Mouse (Mus musculus) central nervous system, embryonic 14 days (tissue): ENCODE results near the gene Uba3. TPM values are rescaled to one million over a fixed set of nuclear protein-coding genes. Genes with fewer than 3 reads are reported as not detected.

Source experiments
- polyA plus RNA-seq: library from polyadenylated mRNA; depleted of rRNA; stranded (reverse); fragments of >200 nt; gene quantifications from 2 replicates; pipeline ENCODE4 v1.2.3, GENCODE M21; 2012; rRNA removed

The Uba3 gene
- polyA plus RNA-seq = 82.5 and 90.4 TPM in 2 replicates

DNA sequence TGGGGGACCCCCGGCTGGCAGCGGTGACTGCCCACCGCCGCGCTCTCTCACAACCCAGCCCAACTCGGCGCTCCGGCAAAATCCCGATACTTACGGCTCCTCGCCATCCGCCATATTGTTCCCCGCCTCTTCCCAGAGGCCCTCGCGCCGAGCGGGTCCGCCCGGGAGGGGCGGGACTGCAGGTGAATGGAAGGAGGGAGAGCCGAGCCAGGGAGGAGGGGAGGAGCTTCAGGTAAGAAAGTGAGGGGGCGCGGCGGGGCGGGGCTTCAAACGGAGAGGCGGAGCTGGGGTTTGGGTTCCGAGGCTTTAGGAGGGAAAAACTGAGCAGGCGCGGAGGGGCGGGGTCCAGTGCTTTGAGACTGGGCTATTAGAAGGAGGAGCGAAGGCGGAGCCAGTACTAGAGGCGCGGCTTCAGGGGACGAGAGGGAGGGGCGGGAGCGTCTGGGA, at the start of gene Uba3:
Gene Uba3 (minus strand): TSS at position 209 of the 447 bp plus-strand sequence.

GRCm38 (mm10) chr6:97252711-97253221, 47.3 kb upstream of the Uba3 start, which contains the start of gene Lmod3:
Gene Lmod3 (minus strand): TSS chr6:97252759.

DNA sequence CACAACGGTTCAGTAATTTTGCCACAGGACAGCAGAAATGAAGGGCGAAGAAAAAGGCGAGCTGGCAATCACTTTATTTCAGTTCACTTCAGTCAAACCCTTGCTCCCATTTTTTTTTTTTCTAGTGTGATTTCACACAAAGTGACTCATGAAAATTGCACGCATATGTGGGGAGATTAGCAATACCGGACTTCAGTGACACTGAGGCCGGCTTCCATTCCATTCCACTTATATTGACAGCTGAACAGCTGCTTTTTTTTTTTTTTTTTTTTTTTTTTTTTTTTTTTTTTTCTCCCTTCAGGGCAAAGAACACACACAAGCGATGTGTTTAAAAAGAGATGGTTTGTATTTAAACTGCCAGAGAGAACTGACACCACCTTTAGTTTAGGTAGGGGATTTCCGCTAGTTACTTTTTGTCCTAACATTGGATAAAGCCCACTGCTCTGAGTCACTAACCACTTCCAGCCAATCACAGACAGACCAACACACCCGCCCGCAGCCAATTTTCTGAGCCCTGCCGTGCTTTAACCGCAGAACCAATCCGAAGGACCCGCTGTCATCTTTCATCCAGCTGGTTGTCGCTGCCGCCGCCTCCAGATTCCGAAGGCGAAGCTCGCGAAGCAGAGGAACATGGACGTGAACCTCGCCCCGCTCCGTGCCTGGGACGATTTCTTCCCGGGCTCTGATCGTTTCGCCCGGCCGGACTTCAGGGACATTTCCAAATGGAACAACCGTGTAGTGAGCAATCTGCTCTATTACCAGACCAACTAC, 4.9 kb upstream of the Uba3 start, which contains the start of gene Arl6ip5:
Gene Arl6ip5 (plus strand): TSS at position 499 of the 771 bp plus-strand sequence.

DNA sequence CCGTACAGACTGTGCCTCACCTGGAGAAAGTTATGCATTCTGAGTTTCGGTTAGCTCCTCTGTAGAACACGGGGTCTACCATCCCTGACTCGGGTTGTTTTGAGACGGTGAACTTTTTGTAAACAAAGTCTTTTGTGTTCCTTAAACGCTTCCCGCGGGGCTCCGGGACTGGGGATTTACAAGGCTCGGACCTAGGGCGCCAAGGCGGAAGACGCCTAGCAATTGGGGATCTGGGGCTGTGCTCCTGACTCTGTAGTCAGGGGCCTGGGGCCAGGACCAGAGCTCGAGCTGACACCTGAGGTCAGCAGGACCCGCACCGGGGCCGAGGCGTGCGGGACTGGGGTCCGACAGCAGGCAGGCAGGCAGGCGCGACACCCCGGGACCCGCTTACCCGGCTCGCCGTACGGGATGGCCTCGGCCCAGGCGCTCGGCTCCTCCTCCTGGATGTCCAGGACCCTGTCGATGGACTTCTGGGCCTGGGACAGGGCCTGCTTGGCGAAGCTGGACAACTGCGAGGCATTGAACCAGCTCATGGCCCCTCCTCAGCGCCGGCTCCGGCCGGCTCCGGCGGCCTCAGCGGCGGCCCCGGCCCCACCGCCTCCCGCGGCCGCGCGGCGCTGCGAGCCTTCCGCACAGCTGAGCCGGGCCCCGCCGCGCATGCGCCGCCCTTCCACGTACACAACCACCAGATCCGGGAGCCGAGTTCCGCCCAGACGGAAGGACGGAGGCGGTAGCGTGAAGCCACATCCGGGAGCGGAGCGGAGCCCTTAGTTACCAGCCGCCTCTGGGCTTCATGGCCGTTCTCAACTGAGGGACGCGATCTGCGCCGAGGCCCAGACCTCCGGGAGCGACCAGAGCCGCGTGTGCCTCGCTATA, 26.7 kb downstream of the Uba3 start, which contains the start of gene Tmf1:
Gene Tmf1 (minus strand): TSS at position 632 of the 876 bp plus-strand sequence.

GRCm38 (mm10) chr6:97148383-97149251, 56.8 kb downstream of the Uba3 start, which contains the start of gene Eogt:
Gene Eogt (minus strand): TSS chr6:97149182.

Other genes with a start within 250 kb of the Uba3 start
- 1.5 and 1.7 TPM in 2 replicates for gene Fam19a4, start 145.2 kb downstream of the Uba3 start, polyA plus RNA-seq
- 13.6 and 15.0 TPM in 2 replicates for gene Eogt, start 56.5 kb downstream of the Uba3 start, polyA plus RNA-seq
- gene Tmf1, start 26.5 kb downstream of the Uba3 start, polyA plus RNA-seq = 6.4 TPM in 2 replicates
- 90.8 and 99.3 TPM in 2 replicates for gene Arl6ip5, start 5.0 kb upstream of the Uba3 start, polyA plus RNA-seq
- gene Lmod3, start 47.1 kb upstream of the Uba3 start, polyA plus RNA-seq = 0.02 and 2.4 TPM in 2 replicates